Mouse (Mus musculus) cerebellum, adult 2 months (tissue): Measurements from ENCODE around the gene Spata2l. TPM values are rescaled to one million over a fixed set of nuclear protein-coding genes. Genes with fewer than 3 reads are reported as not detected.

Source experiments
- DNase-seq, 2 experiments: peaks; one replicate each; pipeline ENCODE4 v3.0.0; 2021
- H3K27ac ChIP-seq: fragments of 200-500 bp; 2 replicates; pipeline ENCODE4 v1.5.1; 2012; ENCODE audit warnings: low read length, control low read depth, inconsistent platforms; ENCODE audit not compliant: insufficient read depth
- H3K27me3 ChIP-seq: fragments of 200-500 bp; 2 replicates; pipeline ENCODE4 v1.6.1; 2012; ENCODE audit warnings: inconsistent platforms, mild to moderate bottlenecking, low read length, moderate library complexity; ENCODE audit not compliant: control insufficient read depth, insufficient read depth
- H3K4me1 ChIP-seq: fragments of 200-500 bp; 2 replicates; pipeline ENCODE4 v1.6.1; 2011; ENCODE audit warnings: low read length; ENCODE audit not compliant: control insufficient read depth, insufficient read depth
- H3K4me3 ChIP-seq: fragments of 200-500 bp; replicated peaks from 2 replicates; pipeline ENCODE3; 2011; ENCODE audit warnings: mild to moderate bottlenecking, low read depth, low read length, control low read depth; ENCODE audit not compliant: insufficient read depth
- CTCF ChIP-seq: fragments of 200-500 bp; IDR thresholded peaks from 2 replicates; pipeline ENCODE4 v1.5.1; 2011; ENCODE audit warnings: low read depth, mild to moderate bottlenecking, control low read depth, low read length, moderate library complexity, borderline replicate concordance; ENCODE audit not compliant: insufficient read depth
- POLR2A ChIP-seq: fragments of 200-500 bp; IDR thresholded peaks from 2 replicates; pipeline ENCODE4 v1.6.1; 2011; ENCODE audit warnings: low read length, control low read depth, borderline replicate concordance; ENCODE audit not compliant: insufficient read depth
- WGBS: fragments of 180-500 bp; shearing (Covaris S2); methylation state at CpG from one replicate; pipeline ENCODE4 v1.1.7; 2018; 5-methylcytosine and 5-hydroxymethylcytosine counted together
- polyA plus RNA-seq: library from polyadenylated mRNA; depleted of rRNA; stranded (reverse); fragments of >200 nt; gene quantifications from 2 replicates; pipeline ENCODE4 v1.2.3, GENCODE M21; 2012

Gene Spata2l
- polyA plus RNA-seq, 1 experiment, result 18.5 TPM

DNA sequence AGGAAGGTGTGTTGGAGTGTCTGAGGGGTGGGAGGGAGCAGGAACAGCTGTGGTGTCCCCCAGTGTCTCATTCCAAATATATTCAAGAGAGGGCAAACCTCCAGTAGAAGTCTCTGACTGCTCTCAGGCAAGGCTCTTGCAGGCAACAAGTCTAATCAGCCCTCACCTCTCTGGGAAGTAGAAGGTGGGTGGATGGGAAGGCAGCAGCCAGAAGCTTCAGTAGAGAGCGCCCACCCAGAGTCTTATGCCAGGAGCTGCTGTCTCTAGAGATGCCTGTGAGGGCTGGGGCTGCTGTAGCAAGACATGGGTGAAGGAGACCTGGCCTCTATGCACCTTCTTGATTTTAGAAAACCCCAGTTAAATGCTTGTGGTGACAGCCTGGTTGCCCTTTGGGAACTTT lies 7.6 kb downstream of the Spata2l start:
- WGBS, result 100% methylated on average over 1 of the region's 1 CpGs
- DNase-seq, result no peak
- H3K27ac ChIP-seq, result no peak overlapping the region
- TF ChIP-seq POLR2A, result no peak
- no peak for TF ChIP-seq CTCF
- no peak overlapping the region for H3K4me3 ChIP-seq
- peaks cover 8% of the 10 kb centered on the region; the same call in 1 of the 2 replicates for H3K4me1 ChIP-seq
- H3K27me3 ChIP-seq, result no peaks in the 10 kb centered on the region

DNA sequence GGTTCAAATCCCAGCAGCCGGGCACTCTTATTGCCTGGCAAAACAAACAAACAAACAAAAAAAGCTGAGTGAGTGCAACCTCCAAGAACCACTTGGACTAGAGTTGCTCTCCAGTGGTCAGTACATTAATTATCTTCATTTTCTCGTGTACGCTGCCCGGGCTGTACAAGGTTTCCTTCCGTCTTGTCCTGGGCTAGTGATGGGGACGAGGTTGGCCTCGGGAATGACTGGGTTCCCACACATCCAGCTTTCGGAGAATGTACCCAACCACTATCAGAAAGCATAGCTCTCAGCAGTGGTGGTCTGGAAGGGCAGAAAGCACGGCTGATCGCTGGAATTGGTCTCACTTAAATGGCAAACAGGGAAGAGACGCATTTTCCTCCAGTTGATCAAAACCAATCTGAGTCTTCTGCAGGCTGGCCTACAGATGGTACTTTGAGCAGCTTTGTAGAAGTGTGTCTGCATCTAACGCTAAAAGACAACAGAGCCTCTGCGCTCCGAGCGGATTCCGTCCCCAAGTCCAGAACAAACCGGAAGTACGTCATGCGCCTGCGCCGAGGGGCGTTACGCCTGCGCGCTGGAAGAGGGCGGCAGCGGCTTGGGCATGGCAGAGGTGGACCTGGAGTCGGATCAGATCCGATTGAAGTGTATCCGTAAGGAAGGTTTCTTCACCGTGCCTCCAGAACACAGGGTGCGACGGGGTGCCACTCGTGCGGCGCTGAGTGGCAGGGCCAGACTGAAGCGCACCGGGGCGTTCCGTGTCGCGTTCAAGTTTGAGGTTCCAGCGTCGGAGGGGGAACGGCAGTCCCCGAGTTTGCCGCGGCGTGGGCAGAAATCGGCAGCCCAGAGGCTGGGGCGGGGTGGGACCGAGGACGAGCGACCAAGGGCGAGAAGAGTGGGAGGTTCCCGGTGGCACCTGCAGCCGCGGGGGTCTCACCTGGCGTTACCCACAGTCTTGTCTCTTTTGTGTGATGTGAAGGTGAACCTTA lies 11.5 kb downstream of the Spata2l start, which contains the start of gene Cdk10:
Cdk10 (plus strand) TSS at position 565 of the 989 bp plus-strand sequence.
- H3K27me3 ChIP-seq, result no peaks in the 10 kb centered on the region
- no peak for TF ChIP-seq CTCF
- peak; percentile 100 for TF ChIP-seq POLR2A
- 3% methylated on average over 59 of the region's 59 CpGs for WGBS

DNA sequence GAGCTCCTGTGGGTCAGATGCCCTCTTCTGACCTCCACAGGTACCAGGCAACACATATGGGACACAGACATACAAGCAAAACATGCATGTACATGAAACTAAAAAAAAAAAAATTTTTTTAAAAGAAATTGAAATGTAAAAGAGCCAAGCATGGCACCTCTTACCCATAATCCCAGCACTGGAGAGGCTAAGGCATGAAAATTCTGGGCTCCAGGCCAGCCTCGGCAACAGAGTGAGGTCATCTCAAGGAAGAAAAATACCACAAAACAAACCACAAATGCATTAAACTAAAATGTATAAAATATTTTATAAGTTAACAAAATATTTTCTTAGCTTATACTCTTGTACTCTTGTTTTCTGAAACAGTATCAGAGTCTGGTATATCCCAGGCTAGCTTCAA lies 15.1 kb downstream of the Spata2l start:
- Histone ChIP-seq H3K4me1 (peaks cover 2% of the 10 kb centered on the region; the same call in 1 of the 2 replicates), H3K4me3 (no peak overlapping the region), H3K27me3 (no peaks in the 10 kb centered on the region), H3K27ac (no peak overlapping the region)
- 45% methylated on average over 1 of the region's 1 CpGs for WGBS
- no peak for DNase-seq
- TF ChIP-seq POLR2A (no peak), CTCF (no peak)

More for the DNA sequence above, 11.5 kb downstream of the Spata2l start, which contains the start of gene Cdk10:
- peak; percentile 94 to 95 for DNase-seq
- H3K27ac ChIP-seq, result peak within 1 kb of the TSS; percentile 30
- peaks cover 2% of the 10 kb centered on the region; the same call in 1 of the 2 replicates for H3K4me1 ChIP-seq
- peak within 1 kb of the TSS; percentile 80 for H3K4me3 ChIP-seq

DNA sequence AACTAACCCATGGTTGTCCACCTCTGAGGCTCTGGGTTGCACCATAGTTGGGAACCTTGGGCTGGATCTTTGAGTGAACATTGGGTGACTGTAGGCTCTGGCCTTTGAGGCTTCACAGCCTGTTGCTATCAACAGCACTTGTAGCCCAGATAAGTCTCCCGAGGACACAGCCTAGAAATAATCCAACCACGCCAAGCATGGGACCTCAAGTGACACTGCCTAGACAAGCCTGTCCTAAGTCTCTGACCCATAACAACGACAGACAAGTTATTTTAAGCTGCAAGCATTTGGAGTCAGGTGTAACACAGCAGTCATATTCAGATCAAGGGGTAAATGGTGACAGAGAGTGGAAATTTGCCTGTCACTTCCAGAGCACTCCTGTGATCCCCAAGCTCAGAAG lies 20.6 kb downstream of the Spata2l start:
- no peak overlapping the region for H3K27ac ChIP-seq
- no peak overlapping the region for H3K4me3 ChIP-seq
- 80% methylated on average over 3 of the region's 3 CpGs for WGBS
- DNase-seq, result no peak
- no peak for TF ChIP-seq POLR2A
- no peak for TF ChIP-seq CTCF
- peaks cover 2% of the 10 kb centered on the region; the same call in 1 of the 2 replicates for H3K4me1 ChIP-seq
- H3K27me3 ChIP-seq, result no peaks in the 10 kb centered on the region

DNA sequence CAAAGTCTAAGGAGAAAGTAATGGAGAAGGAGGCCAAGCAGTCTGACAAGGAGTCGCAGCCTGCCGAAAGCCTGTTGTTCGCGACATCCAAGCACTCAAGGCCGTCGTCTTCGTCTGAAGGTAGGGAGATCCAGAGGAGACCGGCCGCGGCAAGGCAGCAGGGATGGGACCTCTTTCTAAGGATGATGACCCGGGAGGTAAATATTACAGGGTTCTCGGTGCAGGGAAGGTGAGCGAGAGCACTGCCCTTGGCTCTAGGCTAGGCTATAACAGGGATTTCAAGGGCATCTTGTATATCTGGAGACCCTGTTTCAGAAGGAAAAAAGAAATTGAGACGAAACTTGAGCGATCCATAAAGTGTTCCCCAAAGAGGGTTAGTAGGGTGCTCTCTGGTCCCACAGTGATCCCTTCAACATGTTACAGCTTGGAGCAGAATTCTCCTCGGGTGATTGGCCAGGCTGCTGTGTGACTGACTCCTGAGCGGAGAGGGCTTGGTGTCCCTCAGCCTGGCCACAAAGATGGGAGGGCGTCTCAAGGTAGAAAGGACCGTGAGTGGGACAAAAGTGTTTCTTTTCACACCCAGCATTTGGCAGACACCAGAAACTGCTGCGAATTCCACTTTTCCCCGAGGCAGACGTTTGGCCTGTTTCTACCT lies 22.8 kb downstream of the Spata2l start:
- no peak for TF ChIP-seq CTCF
- TF ChIP-seq POLR2A, result no peak
- Histone ChIP-seq H3K4me3 (peak overlapping the region; percentile 77), H3K27ac (no peak overlapping the region), H3K27me3 (no peaks in the 10 kb centered on the region), H3K4me1 (peaks cover 2% of the 10 kb centered on the region; the same call in 1 of the 2 replicates)
- no peak for DNase-seq
- WGBS, result 15% methylated on average over 22 of the region's 22 CpGs

DNA sequence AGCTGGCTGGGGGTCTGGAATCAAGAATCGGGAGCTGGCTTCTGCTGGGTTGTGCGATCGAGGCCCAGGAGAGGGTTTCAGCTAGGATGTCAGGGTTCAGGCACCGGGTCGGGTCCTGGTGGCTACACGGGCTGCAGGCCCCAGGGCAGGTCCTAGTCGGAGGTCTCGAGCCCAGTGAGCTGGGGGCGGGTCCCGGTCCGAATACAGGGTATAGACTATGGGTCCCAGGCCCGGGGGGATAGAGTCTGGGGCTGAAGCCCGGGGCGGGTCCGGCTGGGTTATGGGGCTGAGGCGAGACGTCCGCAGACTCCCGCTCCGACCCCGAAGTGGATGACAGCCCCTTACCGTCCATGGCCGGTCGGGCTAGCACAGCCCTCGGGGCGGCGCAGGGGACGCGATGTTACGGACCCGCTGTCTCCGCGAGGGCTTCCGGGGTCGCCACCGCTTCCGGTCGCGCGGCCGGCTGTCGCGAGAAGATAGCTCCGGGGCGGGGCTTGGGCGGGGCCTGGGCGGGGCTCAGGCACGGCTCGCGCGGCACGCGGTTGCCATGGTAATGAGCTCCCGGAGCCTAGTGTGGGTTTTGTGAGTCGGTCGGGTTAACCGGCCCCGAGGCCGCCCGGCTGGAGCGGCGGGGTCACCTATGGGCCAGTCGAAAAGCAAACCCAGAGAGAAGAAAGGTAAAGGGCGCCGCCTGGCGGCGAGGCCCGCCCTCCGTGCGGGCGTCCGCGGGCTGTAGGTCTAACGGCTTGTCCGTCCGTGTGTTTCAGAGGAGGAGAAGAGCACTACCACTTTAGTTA lies 23.5 kb downstream of the Spata2l start, which contains the start of the genes Chmp1a and Spata33:
Chmp1a (minus strand) TSS at position 443 of the 797 bp plus-strand sequence.
Spata33 (plus strand) TSS at position 512 of the 797 bp plus-strand sequence.
- Histone ChIP-seq H3K4me3 (peak within 1 kb of the TSS; percentile 77), H3K4me1 (peaks cover 2% of the 10 kb centered on the region; the same call in 1 of the 2 replicates), H3K27ac (peak within 1 kb of the TSS; percentile 65; the same call in 1 of the 2 replicates), H3K27me3 (no peaks in the 10 kb centered on the region)
- TF ChIP-seq CTCF (peak; percentile 52; the same call in 1 of the 2 replicates), POLR2A (peak; percentile 83)
- WGBS, result under 1% methylated on average over 76 of the region's 76 CpGs
- peak; percentile 88 to 90 for DNase-seq

DNA sequence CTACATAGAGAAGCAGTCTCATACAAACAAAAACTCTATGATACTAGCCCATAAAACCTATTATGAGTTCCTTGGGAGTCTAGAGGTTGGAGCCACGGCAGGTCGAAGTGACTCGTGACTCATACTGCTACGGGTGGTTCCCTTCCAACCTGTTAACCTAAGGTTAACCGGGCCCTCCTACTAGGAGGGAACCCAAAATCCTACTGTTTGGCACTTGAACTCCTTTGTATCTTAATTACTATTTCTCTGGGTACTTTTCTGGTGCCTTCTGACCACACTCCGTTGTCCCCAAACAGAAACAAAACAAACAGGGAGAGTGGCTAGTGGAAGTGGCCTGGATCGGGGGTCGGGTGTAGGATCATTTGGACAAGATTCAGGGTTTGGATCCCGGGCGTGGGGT lies 24.2 kb downstream of the Spata2l start:
- Histone ChIP-seq H3K27me3 (no peaks in the 10 kb centered on the region), H3K4me3 (peak overlapping the region; percentile 77), H3K27ac (no peak overlapping the region), H3K4me1 (peaks cover 2% of the 10 kb centered on the region; the same call in 1 of the 2 replicates)
- TF ChIP-seq CTCF, result no peak
- no peak for TF ChIP-seq POLR2A
- DNase-seq, result no peak
- WGBS, result 37% methylated on average over 10 of the region's 10 CpGs
